Mouse (Mus musculus): ENCODE results near the gene Lbhd2.

The Lbhd2 gene

GRCm38 (mm10) chr12:111406622-111407021 lies at the start of gene Lbhd2:
Lbhd2 (plus strand) TSS chr12:111406809.
- no peak for DNase-seq

- DNase-seq, result no peak
Observed at GRCm38 (mm10) chr12:111360671-111361070, 45.9 kb upstream of the Lbhd2 start.

GRCm38 (mm10) chr12:111361319-111362098 lies 45.1 kb upstream of the Lbhd2 start:
- DNase-seq, result no peak

GRCm38 (mm10) chr12:111364234-111364633 lies 42.4 kb upstream of the Lbhd2 start:
- no peak for DNase-seq

GRCm38 (mm10) chr12:111367065-111367464 lies 39.5 kb upstream of the Lbhd2 start:
- DNase-seq, result no peak

GRCm38 (mm10) chr12:111370249-111370648 lies 36.4 kb upstream of the Lbhd2 start:
- DNase-seq, result no peak

- no peak for DNase-seq
Observed at GRCm38 (mm10) chr12:111371905-111372304, 34.7 kb upstream of the Lbhd2 start.

- DNase-seq, result no peak
Observed at GRCm38 (mm10) chr12:111373411-111373810, 33.2 kb upstream of the Lbhd2 start.

GRCm38 (mm10) chr12:111374727-111375126 lies 31.9 kb upstream of the Lbhd2 start:
- no peak for DNase-seq

- no peak for DNase-seq
Observed at GRCm38 (mm10) chr12:111375559-111375958, 31.1 kb upstream of the Lbhd2 start.

- DNase-seq, result no peak
Observed at GRCm38 (mm10) chr12:111376053-111376452, 30.6 kb upstream of the Lbhd2 start.

GRCm38 (mm10) chr12:111376826-111377331 lies 29.7 kb upstream of the Lbhd2 start:
- no peak for DNase-seq

GRCm38 (mm10) chr12:111377376-111377973 lies 29.1 kb upstream of the Lbhd2 start, which contains the start of gene Cdc42bpb:
Cdc42bpb (minus strand) TSS chr12:111377718.
- DNase-seq, result peak; percentile 21 to 22

- no peak for DNase-seq
Observed at GRCm38 (mm10) chr12:111377986-111378490, 28.6 kb upstream of the Lbhd2 start.

GRCm38 (mm10) chr12:111378812-111379211 lies 27.8 kb upstream of the Lbhd2 start:
- DNase-seq, result no peak

- DNase-seq, result no peak
Observed at GRCm38 (mm10) chr12:111385883-111386641, 20.5 kb upstream of the Lbhd2 start.

GRCm38 (mm10) chr12:111386642-111387120 lies 19.9 kb upstream of the Lbhd2 start:
- no peak for DNase-seq

GRCm38 (mm10) chr12:111387146-111387545 lies 19.5 kb upstream of the Lbhd2 start:
- DNase-seq, result no peak

- no peak for DNase-seq
Observed at GRCm38 (mm10) chr12:111394008-111394407, 12.6 kb upstream of the Lbhd2 start.

- DNase-seq, result no peak
Observed at GRCm38 (mm10) chr12:111396997-111397396, 9.6 kb upstream of the Lbhd2 start.

- peak; percentile 33 to 52 for DNase-seq
Observed at GRCm38 (mm10) chr12:111401454-111402184, 5.0 kb upstream of the Lbhd2 start.

GRCm38 (mm10) chr12:111404880-111405279 lies 1.7 kb upstream of the Lbhd2 start:
- DNase-seq, result no peak
